Mouse (Mus musculus): ENCODE measurements around the gene Ctbs. TPM values are rescaled to one million over a fixed set of nuclear protein-coding genes. Genes with fewer than 3 reads are reported as not detected.

Gene Ctbs
- total RNA-seq, 1 experiment: 10.4 TPM

DNA sequence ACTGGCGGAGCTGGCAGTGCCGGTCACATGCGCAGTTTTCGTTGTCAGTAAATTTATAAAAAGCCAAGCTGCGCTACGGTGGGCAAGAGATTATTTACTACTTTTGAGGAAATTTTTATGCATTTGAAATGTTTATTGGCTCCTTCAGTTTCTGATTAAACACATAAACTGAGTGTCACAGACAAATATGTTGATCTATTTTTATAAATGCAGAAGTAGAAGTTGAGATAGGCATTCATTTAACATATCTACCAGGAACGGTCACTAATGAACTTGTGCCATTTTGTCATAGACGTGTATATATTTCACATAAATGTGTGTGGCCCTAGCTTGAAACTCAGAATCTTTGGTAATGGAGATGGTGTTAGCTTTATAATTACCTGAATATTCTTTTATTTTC is 31.7 kb upstream of the Ctbs start:
- in situ Hi-C loops (cut with MboI; ENCODE audit: low sequenced_read_pairs in 2 of 2, unreplicated experiment in 2 of 2): no loop called here
- DNase-seq (ENCODE audit: low read depth, low spot score): no peak
- Histone ChIP-seq H3K9me3 (ENCODE audit: control insufficient read depth, insufficient read depth, low read depth, low read length) (no peaks in the 10 kb centered on the region), H3K9ac (ENCODE audit: insufficient read depth, low read depth, low read length, poor library complexity, severe bottlenecking) (no peak overlapping the region), H3K36me3 (ENCODE audit: control insufficient read depth, insufficient read depth, low read length, poor library complexity, severe bottlenecking) (peaks cover 17% of the 10 kb centered on the region; the same call in 1 of the 2 replicates), H3K4me3 (ENCODE audit: insufficient read depth in 1 of 2, low read depth in 1 of 2, low read length in 2 of 2, poor library complexity in 1 of 2, severe bottlenecking in 1 of 2) (no peak overlapping the region), H3K4me1 (ENCODE audit: control insufficient read depth in 2 of 2, insufficient read depth in 2 of 2, low read length in 2 of 2, poor library complexity in 1 of 2) (peaks cover 0 to 8% of the 10 kb centered on the region in 2 experiments; a peak in 1 of 4 replicates), H3K27ac (ENCODE audit: insufficient read depth, low read depth, low read length, poor library complexity, severe bottlenecking) (no peak overlapping the region)
- no peak for TF ChIP-seq ZNF384 (IDR thresholded peaks at IDR 0.05; ENCODE audit: low read depth, low read length)
- TF ChIP-seq HCFC1 (IDR thresholded peaks at IDR 0.05; ENCODE audit: borderline replicate concordance, insufficient read depth, low read length): no peak
- no peak for TF ChIP-seq ZC3H11A (IDR thresholded peaks at IDR 0.05; ENCODE audit: borderline replicate concordance, low read depth, low read length)
- TF ChIP-seq CHD2 (IDR thresholded peaks at IDR 0.05; ENCODE audit: low read depth, low read length): no peak
- TF ChIP-seq MAFK (IDR thresholded peaks at IDR 0.05; ENCODE audit: insufficient read depth, low read depth, low read length): no peak

GRCm38 (mm10) chr3:146418901-146419300 is 30.7 kb upstream of the Ctbs start:
- no peak overlapping the region for H3K9ac ChIP-seq (ENCODE audit: insufficient read depth, low read depth, low read length, poor library complexity, severe bottlenecking)
- in situ Hi-C loops (cut with MboI; ENCODE audit: low sequenced_read_pairs in 2 of 2, unreplicated experiment in 2 of 2): no loop called here
- DNase-seq (ENCODE audit: low read depth, low spot score): no peak
- H3K36me3 ChIP-seq (ENCODE audit: control insufficient read depth, insufficient read depth, low read length, poor library complexity, severe bottlenecking): peaks cover 17% of the 10 kb centered on the region; the same call in 1 of the 2 replicates
- H3K4me3 ChIP-seq (ENCODE audit: insufficient read depth in 1 of 2, low read depth in 1 of 2, low read length in 2 of 2, poor library complexity in 1 of 2, severe bottlenecking in 1 of 2): no peak overlapping the region
- no peak overlapping the region for H3K27ac ChIP-seq (ENCODE audit: insufficient read depth, low read depth, low read length, poor library complexity, severe bottlenecking)
- no peaks in the 10 kb centered on the region for H3K9me3 ChIP-seq (ENCODE audit: control insufficient read depth, insufficient read depth, low read depth, low read length)
- H3K4me1 ChIP-seq (ENCODE audit: control insufficient read depth in 2 of 2, insufficient read depth in 2 of 2, low read length in 2 of 2, poor library complexity in 1 of 2): peaks cover 0 to 8% of the 10 kb centered on the region in 2 experiments; a peak in 1 of 4 replicates
- TF ChIP-seq CHD2 (IDR thresholded peaks at IDR 0.05; ENCODE audit: low read depth, low read length): no peak

DNA sequence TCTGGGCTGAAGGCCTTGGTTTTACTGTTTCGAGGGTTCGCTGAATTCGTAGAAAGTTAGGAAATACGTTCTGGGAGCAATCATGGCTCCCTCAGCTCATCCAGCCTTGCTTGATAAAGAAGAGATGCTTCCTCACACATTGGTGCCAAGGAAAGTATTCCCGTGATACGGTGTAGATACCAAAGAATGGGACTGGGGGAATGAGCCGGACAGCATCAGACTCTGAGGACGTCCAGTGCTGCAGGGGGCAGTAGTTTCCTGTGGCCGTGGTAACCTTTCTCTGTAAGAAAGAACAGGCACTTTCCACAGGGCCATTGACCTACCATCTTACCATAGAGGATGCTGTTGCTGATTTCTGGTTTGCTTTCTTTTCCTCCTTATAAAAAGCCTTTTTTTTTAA is 30.1 kb upstream of the Ctbs start:
- Histone ChIP-seq H3K9me3 (ENCODE audit: control insufficient read depth, insufficient read depth, low read depth, low read length) (no peaks in the 10 kb centered on the region), H3K4me3 (ENCODE audit: insufficient read depth in 1 of 2, low read depth in 1 of 2, low read length in 2 of 2, poor library complexity in 1 of 2, severe bottlenecking in 1 of 2) (no peak overlapping the region), H3K9ac (ENCODE audit: insufficient read depth, low read depth, low read length, poor library complexity, severe bottlenecking) (no peak overlapping the region), H3K36me3 (ENCODE audit: control insufficient read depth, insufficient read depth, low read length, poor library complexity, severe bottlenecking) (peaks cover 17% of the 10 kb centered on the region; the same call in 1 of the 2 replicates), H3K27ac (ENCODE audit: insufficient read depth, low read depth, low read length, poor library complexity, severe bottlenecking) (no peak overlapping the region), H3K4me1 (ENCODE audit: control insufficient read depth in 2 of 2, insufficient read depth in 2 of 2, low read length in 2 of 2, poor library complexity in 1 of 2) (peaks cover 0 to 8% of the 10 kb centered on the region in 2 experiments; a peak in 1 of 4 replicates)
- DNase-seq (ENCODE audit: low read depth, low spot score): no peak
- no peak for TF ChIP-seq HCFC1 (IDR thresholded peaks at IDR 0.05; ENCODE audit: borderline replicate concordance, insufficient read depth, low read length)
- no peak for TF ChIP-seq CHD2 (IDR thresholded peaks at IDR 0.05; ENCODE audit: low read depth, low read length)
- TF ChIP-seq ZC3H11A (IDR thresholded peaks at IDR 0.05; ENCODE audit: borderline replicate concordance, low read depth, low read length): no peak
- no peak for TF ChIP-seq ZNF384 (IDR thresholded peaks at IDR 0.05; ENCODE audit: low read depth, low read length)
- TF ChIP-seq MAFK (IDR thresholded peaks at IDR 0.05; ENCODE audit: insufficient read depth, low read depth, low read length): no peak
- in situ Hi-C loops (cut with MboI; ENCODE audit: low sequenced_read_pairs in 2 of 2, unreplicated experiment in 2 of 2): no loop called here

DNA sequence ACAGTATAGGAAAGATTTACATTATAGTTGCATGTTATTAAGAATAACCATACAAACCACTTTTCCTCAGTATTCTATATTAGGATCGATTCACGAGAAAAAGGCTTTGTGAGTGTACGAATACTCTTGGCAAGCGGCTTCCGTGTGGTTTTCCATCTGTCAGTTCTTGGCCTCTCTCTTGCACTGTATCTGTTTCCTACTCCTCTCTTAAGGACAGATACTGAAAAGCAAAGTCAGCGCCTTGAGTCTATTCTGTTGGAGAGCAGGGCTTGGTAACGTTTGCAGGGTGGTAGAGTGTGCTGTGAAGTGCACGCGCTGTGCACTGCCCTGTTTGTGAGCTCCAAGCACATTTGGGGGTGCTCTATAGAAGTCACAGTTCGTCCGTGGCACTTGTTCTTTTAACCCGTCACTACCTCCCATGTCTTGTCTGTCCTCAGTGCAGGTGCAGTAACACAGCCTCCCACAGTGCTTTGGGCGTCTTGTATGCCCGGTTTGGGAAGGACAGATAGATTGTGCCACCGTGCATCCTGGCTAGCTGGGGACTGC is 29.5 kb upstream of the Ctbs start:
- no peak overlapping the region for H3K9ac ChIP-seq (ENCODE audit: insufficient read depth, low read depth, low read length, poor library complexity, severe bottlenecking)
- no peak overlapping the region for H3K4me3 ChIP-seq (ENCODE audit: insufficient read depth in 1 of 2, low read depth in 1 of 2, low read length in 2 of 2, poor library complexity in 1 of 2, severe bottlenecking in 1 of 2)
- H3K36me3 ChIP-seq (ENCODE audit: control insufficient read depth, insufficient read depth, low read length, poor library complexity, severe bottlenecking): peaks cover 17% of the 10 kb centered on the region; the same call in 1 of the 2 replicates
- in situ Hi-C loops (cut with MboI; ENCODE audit: low sequenced_read_pairs in 2 of 2, unreplicated experiment in 2 of 2): no loop called here
- TF ChIP-seq MAFK (IDR thresholded peaks at IDR 0.05; ENCODE audit: insufficient read depth, low read depth, low read length) (no peak), HCFC1 (IDR thresholded peaks at IDR 0.05; ENCODE audit: borderline replicate concordance, insufficient read depth, low read length) (no peak), ZC3H11A (IDR thresholded peaks at IDR 0.05; ENCODE audit: borderline replicate concordance, low read depth, low read length) (no peak), CHD2 (IDR thresholded peaks at IDR 0.05; ENCODE audit: low read depth, low read length) (no peak), ZNF384 (IDR thresholded peaks at IDR 0.05; ENCODE audit: low read depth, low read length) (no peak)
- H3K9me3 ChIP-seq (ENCODE audit: control insufficient read depth, insufficient read depth, low read depth, low read length): no peaks in the 10 kb centered on the region
- H3K27ac ChIP-seq (ENCODE audit: insufficient read depth, low read depth, low read length, poor library complexity, severe bottlenecking): no peak overlapping the region
- DNase-seq (ENCODE audit: low read depth, low spot score): no peak
- H3K4me1 ChIP-seq (ENCODE audit: control insufficient read depth in 2 of 2, insufficient read depth in 2 of 2, low read length in 2 of 2, poor library complexity in 1 of 2): peaks cover 0 to 10% of the 10 kb centered on the region in 2 experiments; a peak in 1 of 4 replicates

DNA sequence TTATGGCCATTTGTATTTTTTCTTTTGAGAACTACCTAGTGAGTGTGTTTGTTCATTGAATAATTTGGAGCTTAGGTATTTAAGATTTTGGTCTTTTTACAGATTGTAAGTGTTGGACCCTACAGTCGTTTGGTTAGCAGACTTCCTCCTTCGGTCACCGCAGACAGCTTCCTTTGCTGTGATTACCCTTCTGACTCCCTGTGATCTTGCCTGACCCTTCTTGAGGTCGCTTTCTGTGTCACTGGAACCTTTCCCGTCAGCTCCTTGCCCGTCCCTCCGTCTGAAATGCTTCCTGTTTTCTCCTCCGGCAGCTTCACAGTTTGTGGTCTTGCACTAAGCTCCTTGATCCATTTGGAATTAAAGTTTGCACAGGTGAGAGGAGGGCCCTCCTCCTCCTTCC is 27.8 kb upstream of the Ctbs start:
- in situ Hi-C loops (cut with MboI; ENCODE audit: low sequenced_read_pairs in 2 of 2, unreplicated experiment in 2 of 2): no loop called here
- H3K27ac ChIP-seq (ENCODE audit: insufficient read depth, low read depth, low read length, poor library complexity, severe bottlenecking): no peak overlapping the region
- H3K4me1 ChIP-seq (ENCODE audit: control insufficient read depth in 2 of 2, insufficient read depth in 2 of 2, low read length in 2 of 2, poor library complexity in 1 of 2): peaks cover 0 to 10% of the 10 kb centered on the region in 2 experiments; a peak in 1 of 4 replicates
- TF ChIP-seq ZNF384 (IDR thresholded peaks at IDR 0.05; ENCODE audit: low read depth, low read length): no peak
- no peak for TF ChIP-seq HCFC1 (IDR thresholded peaks at IDR 0.05; ENCODE audit: borderline replicate concordance, insufficient read depth, low read length)
- no peak for TF ChIP-seq ZC3H11A (IDR thresholded peaks at IDR 0.05; ENCODE audit: borderline replicate concordance, low read depth, low read length)
- TF ChIP-seq CHD2 (IDR thresholded peaks at IDR 0.05; ENCODE audit: low read depth, low read length): no peak
- no peak for TF ChIP-seq MAFK (IDR thresholded peaks at IDR 0.05; ENCODE audit: insufficient read depth, low read depth, low read length)
- no peak overlapping the region for H3K9ac ChIP-seq (ENCODE audit: insufficient read depth, low read depth, low read length, poor library complexity, severe bottlenecking)
- H3K9me3 ChIP-seq (ENCODE audit: control insufficient read depth, insufficient read depth, low read depth, low read length): no peaks in the 10 kb centered on the region
- H3K4me3 ChIP-seq (ENCODE audit: insufficient read depth in 1 of 2, low read depth in 1 of 2, low read length in 2 of 2, poor library complexity in 1 of 2, severe bottlenecking in 1 of 2): no peak overlapping the region
- no peak for DNase-seq (ENCODE audit: low read depth, low spot score)
- H3K36me3 ChIP-seq (ENCODE audit: control insufficient read depth, insufficient read depth, low read length, poor library complexity, severe bottlenecking): peaks cover 20% of the 10 kb centered on the region; the same call in 1 of the 2 replicates

Measured in ES-E14 (cell line).